Mouse (Mus musculus): ENCODE results near the gene Eps8l2. TPM values are rescaled to one million over a fixed set of nuclear protein-coding genes. Genes with fewer than 3 reads are reported as not detected.

Eps8l2 gene
- polyA plus RNA-seq, 1 experiment from 2014 or later = 234 TPM

DNA sequence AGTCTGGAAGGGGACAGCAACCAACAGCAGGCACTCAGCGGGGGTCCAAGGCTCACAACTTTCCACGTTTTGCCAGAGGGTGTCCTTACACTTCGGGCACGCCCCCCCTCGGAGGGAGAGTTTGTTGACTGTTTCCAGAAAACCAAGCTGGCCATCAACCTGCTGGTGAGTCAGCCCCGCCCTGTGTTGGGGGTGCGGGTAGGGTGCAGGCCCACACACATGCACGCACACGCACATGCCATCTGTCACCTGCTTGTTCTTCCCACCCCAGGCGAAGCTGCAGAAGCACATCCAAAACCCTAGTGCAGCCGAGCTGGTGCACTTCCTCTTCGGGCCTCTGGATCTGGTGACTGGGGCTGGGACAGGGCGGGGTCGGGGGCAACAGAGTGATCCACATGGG is 18.3 kb downstream of the Eps8l2 start:
- H3K36me3 ChIP-seq (ENCODE audit: control insufficient read depth, insufficient read depth) = peaks cover 50% of the 10 kb centered on the region; the same call in 1 of the 2 replicates
- TF ChIP-seq CTCF (IDR thresholded peaks at IDR 0.05; ENCODE audit: low read depth) = no peak
- no peaks in the 10 kb centered on the region for H3K9me3 ChIP-seq (ENCODE audit: control insufficient read depth)
- WGBS = 70% methylated on average over 14 of the region's 14 CpGs
- ATAC-seq = peak; percentile 6; the same call in 1 of the 2 replicates
- no peaks in the 10 kb centered on the region for H3K27me3 ChIP-seq (replicated peaks; ENCODE audit: control insufficient read depth, insufficient read depth, low read length)
- no peak overlapping the region for H3K4me2 ChIP-seq (replicated peaks; ENCODE audit: low read depth)
- H3K4me1 ChIP-seq (replicated peaks; ENCODE audit: control insufficient read depth, insufficient read depth, low read length) = no peaks in the 10 kb centered on the region
- H3K4me3 ChIP-seq (ENCODE audit: low read depth, low read length) = no peak overlapping the region
- no peak overlapping the region for H3K9ac ChIP-seq (ENCODE audit: low read depth, low read length)
- H3K27ac ChIP-seq (ENCODE audit: low read depth, low read length) = no peak overlapping the region

DNA sequence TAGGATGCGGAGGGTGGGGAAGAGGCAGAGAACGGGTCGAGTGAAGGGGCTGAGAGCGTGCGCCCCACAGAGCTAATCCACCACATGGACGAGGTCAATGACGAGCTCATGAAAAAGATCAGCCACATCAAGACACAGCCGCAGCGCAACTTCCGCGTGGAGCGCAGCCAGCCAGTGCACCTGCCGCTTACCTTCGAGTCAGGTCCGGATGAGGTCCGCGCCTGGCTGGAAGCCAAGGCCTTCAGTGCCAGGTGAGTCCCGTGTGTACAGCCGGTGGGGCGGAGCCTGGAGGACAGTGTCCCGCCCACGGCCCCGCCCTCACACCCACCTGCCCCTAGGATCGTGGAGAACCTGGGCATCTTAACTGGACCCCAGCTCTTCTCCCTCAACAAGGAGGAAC is 22.8 kb downstream of the Eps8l2 start:
- H3K36me3 ChIP-seq (ENCODE audit: control insufficient read depth, insufficient read depth) = peaks cover 39% of the 10 kb centered on the region; the same call in 1 of the 2 replicates
- H3K27me3 ChIP-seq (replicated peaks; ENCODE audit: control insufficient read depth, insufficient read depth, low read length) = no peaks in the 10 kb centered on the region
- no peak overlapping the region for H3K9ac ChIP-seq (ENCODE audit: low read depth, low read length)
- TF ChIP-seq CTCF (IDR thresholded peaks at IDR 0.05; ENCODE audit: low read depth) = no peak
- H3K9me3 ChIP-seq (ENCODE audit: control insufficient read depth) = no peaks in the 10 kb centered on the region
- no peaks in the 10 kb centered on the region for H3K4me1 ChIP-seq (replicated peaks; ENCODE audit: control insufficient read depth, insufficient read depth, low read length)
- peak; percentile 76 for ATAC-seq
- H3K27ac ChIP-seq (ENCODE audit: low read depth, low read length) = peak overlapping the region; percentile 46
- no peak overlapping the region for H3K4me2 ChIP-seq (replicated peaks; ENCODE audit: low read depth)
- 9% methylated on average over 24 of the region's 24 CpGs for WGBS
- H3K4me3 ChIP-seq (ENCODE audit: low read depth, low read length) = no peak overlapping the region

DNA sequence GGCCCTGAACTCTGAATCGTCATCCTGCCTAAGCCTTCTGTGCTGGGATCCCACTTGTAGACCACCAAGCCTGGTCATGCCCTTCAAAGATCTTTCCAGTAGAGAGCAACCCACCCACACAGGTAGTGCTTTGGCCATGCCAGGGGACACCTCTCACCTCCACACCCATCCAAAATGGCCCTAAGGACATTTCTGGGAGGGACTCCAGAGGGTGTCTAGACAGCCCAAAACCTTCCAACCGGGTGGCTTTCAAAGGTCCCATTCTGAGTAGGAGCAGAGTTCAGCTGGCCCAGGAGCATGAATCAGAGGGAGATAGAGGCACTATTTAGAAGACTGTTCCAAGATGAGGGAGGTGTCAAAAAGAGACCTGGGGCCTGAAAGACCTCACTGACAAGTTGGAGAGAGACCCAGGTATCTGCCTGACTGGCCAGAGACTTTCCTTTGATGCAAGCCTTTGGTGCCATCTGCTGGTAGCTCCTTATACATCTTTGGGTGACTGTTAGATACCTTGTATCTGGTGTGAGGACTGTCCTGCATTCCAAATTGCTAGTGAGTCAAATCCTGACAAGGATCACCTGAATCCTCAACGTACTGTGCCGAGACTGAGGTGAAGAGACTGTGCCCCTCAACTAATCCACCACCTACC is 24.5 kb downstream of the Eps8l2 start:
- 60% methylated on average over 4 of the region's 4 CpGs for WGBS
- H3K4me3 ChIP-seq (ENCODE audit: low read depth, low read length) = no peak overlapping the region
- peak; percentile 91 for TF ChIP-seq CTCF (IDR thresholded peaks at IDR 0.05; ENCODE audit: low read depth)
- H3K36me3 ChIP-seq (ENCODE audit: control insufficient read depth, insufficient read depth) = peaks cover 25% of the 10 kb centered on the region; the same call in 1 of the 2 replicates
- no peak overlapping the region for H3K9ac ChIP-seq (ENCODE audit: low read depth, low read length)
- no peak overlapping the region for H3K27ac ChIP-seq (ENCODE audit: low read depth, low read length)
- no peaks in the 10 kb centered on the region for H3K27me3 ChIP-seq (replicated peaks; ENCODE audit: control insufficient read depth, insufficient read depth, low read length)
- no peaks in the 10 kb centered on the region for H3K4me1 ChIP-seq (replicated peaks; ENCODE audit: control insufficient read depth, insufficient read depth, low read length)
- H3K4me2 ChIP-seq (replicated peaks; ENCODE audit: low read depth) = no peak overlapping the region
- H3K9me3 ChIP-seq (ENCODE audit: control insufficient read depth) = no peaks in the 10 kb centered on the region
- ATAC-seq = peak; percentile 18; the same call in 1 of the 2 replicates

DNA sequence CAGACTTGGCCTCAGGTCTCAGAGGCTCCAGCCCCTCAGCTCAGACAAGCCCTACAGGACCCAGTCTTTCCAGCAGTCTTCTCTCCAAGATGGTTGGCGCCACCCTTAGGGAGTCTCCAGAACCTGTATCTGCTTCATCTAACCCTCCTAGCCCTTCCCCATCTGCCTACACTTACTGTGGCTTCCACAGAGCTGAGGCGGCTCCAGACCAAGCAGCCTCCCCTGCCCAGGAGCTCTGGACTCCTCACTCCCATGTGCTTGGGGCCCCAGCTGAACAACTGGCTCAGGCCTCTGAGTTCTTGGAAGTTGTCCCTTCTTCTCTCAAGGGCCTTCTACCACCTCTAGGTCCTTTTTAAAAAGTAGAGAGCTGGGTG is 25.1 kb downstream of the Eps8l2 start:
- no peak for ATAC-seq
- Histone ChIP-seq H3K27ac (ENCODE audit: low read depth, low read length) (no peak overlapping the region), H3K9me3 (ENCODE audit: control insufficient read depth) (no peaks in the 10 kb centered on the region), H3K36me3 (ENCODE audit: control insufficient read depth, insufficient read depth) (peaks cover 24% of the 10 kb centered on the region; the same call in 1 of the 2 replicates), H3K4me3 (ENCODE audit: low read depth, low read length) (no peak overlapping the region), H3K9ac (ENCODE audit: low read depth, low read length) (no peak overlapping the region), H3K4me1 (replicated peaks; ENCODE audit: control insufficient read depth, insufficient read depth, low read length) (no peaks in the 10 kb centered on the region), H3K4me2 (replicated peaks; ENCODE audit: low read depth) (no peak overlapping the region), H3K27me3 (replicated peaks; ENCODE audit: control insufficient read depth, insufficient read depth, low read length) (no peaks in the 10 kb centered on the region)
- 80% methylated on average over 2 of the region's 2 CpGs for WGBS
- no peak for TF ChIP-seq CTCF (IDR thresholded peaks at IDR 0.05; ENCODE audit: low read depth)

DNA sequence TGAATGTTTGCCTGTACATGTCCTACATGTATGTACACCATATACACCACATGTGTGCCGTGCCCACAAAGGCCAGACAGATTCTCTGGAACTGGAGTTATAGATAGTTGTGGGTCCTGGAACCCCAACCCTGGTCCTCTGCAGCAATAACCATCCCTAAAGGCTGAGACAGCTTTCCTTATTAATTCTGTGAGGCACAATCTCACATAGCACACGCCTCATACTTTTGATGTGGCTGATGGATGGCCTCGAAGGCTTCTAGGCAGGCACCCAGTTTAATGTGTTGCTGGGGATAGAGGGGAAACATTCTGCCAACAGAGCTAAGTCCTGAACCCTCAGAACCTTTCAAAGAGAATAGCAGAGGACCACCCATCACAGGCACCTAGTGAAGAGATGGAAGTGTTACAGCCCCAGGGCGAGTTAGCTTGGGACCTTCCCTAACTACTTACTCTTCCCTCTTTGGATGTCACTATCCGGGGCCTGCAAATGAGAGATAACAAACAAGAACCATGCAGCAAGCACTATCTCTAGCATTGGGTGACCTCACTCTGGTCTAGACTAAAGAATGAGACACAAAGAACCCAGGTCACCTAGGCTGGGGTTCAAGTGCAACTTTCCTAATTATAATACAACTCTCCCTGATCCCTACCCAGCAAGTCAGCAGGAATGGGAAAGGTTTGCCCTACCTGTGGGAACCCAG is 25.8 kb downstream of the Eps8l2 start:
- ATAC-seq = no peak
- Histone ChIP-seq H3K4me2 (replicated peaks; ENCODE audit: low read depth) (no peak overlapping the region), H3K4me1 (replicated peaks; ENCODE audit: control insufficient read depth, insufficient read depth, low read length) (no peaks in the 10 kb centered on the region), H3K27ac (ENCODE audit: low read depth, low read length) (no peak overlapping the region), H3K9me3 (ENCODE audit: control insufficient read depth) (no peaks in the 10 kb centered on the region), H3K4me3 (ENCODE audit: low read depth, low read length) (no peak overlapping the region), H3K9ac (ENCODE audit: low read depth, low read length) (no peak overlapping the region), H3K27me3 (replicated peaks; ENCODE audit: control insufficient read depth, insufficient read depth, low read length) (no peaks in the 10 kb centered on the region), H3K36me3 (ENCODE audit: control insufficient read depth, insufficient read depth) (peaks cover 24% of the 10 kb centered on the region; the same call in 1 of the 2 replicates)
- no peak for TF ChIP-seq CTCF (IDR thresholded peaks at IDR 0.05; ENCODE audit: low read depth)
- 80% methylated on average over 5 of the region's 5 CpGs for WGBS

DNA sequence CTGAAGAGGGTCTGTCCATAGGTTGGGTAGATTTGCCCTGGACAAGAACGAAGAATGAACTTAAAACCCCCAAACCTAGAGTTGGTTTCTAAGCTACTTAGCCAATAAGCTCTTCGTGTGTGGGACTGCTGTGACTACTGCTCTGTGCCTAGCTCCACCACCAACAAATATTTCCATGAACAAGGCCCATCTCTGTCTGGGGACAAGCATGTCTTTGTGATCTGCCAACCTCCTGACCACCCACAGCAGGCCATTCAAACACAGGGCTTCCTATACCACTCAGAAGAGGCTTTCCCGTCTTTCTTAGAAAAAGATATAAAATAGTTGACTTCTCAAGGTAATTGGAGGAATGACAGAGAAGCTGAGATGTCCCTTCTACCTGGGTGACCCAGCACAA is 26.4 kb downstream of the Eps8l2 start:
- ATAC-seq = no peak
- H3K9me3 ChIP-seq (ENCODE audit: control insufficient read depth) = no peaks in the 10 kb centered on the region
- H3K9ac ChIP-seq (ENCODE audit: low read depth, low read length) = no peak overlapping the region
- 73% methylated on average over 3 of the region's 3 CpGs for WGBS
- no peak overlapping the region for H3K4me3 ChIP-seq (ENCODE audit: low read depth, low read length)
- H3K4me1 ChIP-seq (replicated peaks; ENCODE audit: control insufficient read depth, insufficient read depth, low read length) = no peaks in the 10 kb centered on the region
- no peak overlapping the region for H3K27ac ChIP-seq (ENCODE audit: low read depth, low read length)
- H3K27me3 ChIP-seq (replicated peaks; ENCODE audit: control insufficient read depth, insufficient read depth, low read length) = no peaks in the 10 kb centered on the region
- H3K4me2 ChIP-seq (replicated peaks; ENCODE audit: low read depth) = no peak overlapping the region
- no peak for TF ChIP-seq CTCF (IDR thresholded peaks at IDR 0.05; ENCODE audit: low read depth)
- H3K36me3 ChIP-seq (ENCODE audit: control insufficient read depth, insufficient read depth) = peaks cover 24% of the 10 kb centered on the region; the same call in 1 of the 2 replicates

All from intestine, postnatal 0 days (tissue).